Mouse (Mus musculus) ES-Bruce4 (cell line): ENCODE measurements around the gene Ltbp2. TPM values are rescaled to one million over a fixed set of nuclear protein-coding genes. Genes with fewer than 3 reads are reported as not detected.

Source experiments
- H3K27ac ChIP-seq: 2 replicates; pipeline ENCODE4 v1.5.1; 2012; ENCODE audit warnings: low read length, inconsistent platforms; ENCODE audit not compliant: insufficient read depth
- H3K27me3 ChIP-seq: 2 replicates; pipeline ENCODE4 v1.6.1; 2012; ENCODE audit warnings: mild to moderate bottlenecking, low read length, inconsistent platforms; ENCODE audit not compliant: control insufficient read depth, poor library complexity, insufficient read depth, severe bottlenecking
- H3K36me3 ChIP-seq: 2 replicates; pipeline ENCODE4 v1.6.1; 2012; ENCODE audit warnings: inconsistent platforms, mild to moderate bottlenecking, low read length, moderate library complexity; ENCODE audit not compliant: control insufficient read depth, poor library complexity, insufficient read depth, severe bottlenecking
- H3K4me1 ChIP-seq: one replicate; pipeline ENCODE4 v1.8.1; 2011; ENCODE audit warnings: low read length; ENCODE audit not compliant: control insufficient read depth, insufficient read depth
- H3K4me3 ChIP-seq: 2 replicates; pipeline ENCODE4 v1.5.1; 2011; ENCODE audit warnings: low read depth, mild to moderate bottlenecking, low read length
- H3K9ac ChIP-seq: 2 replicates; pipeline ENCODE4 v1.6.1; 2012; ENCODE audit warnings: low read depth, mild to moderate bottlenecking, inconsistent platforms; ENCODE audit not compliant: poor library complexity, severe bottlenecking
- H3K9me3 ChIP-seq: replicated peaks from 2 replicates; pipeline ENCODE4 v1.6.1; 2012; ENCODE audit warnings: mild to moderate bottlenecking, low read length, inconsistent platforms; ENCODE audit not compliant: control insufficient read depth, poor library complexity, insufficient read depth, severe bottlenecking
- CTCF ChIP-seq: IDR thresholded peaks from one replicate; pipeline ENCODE4 v1.8.1; 2011; ENCODE audit warnings: low read depth, low read length
- EP300 ChIP-seq: IDR thresholded peaks from 2 replicates; pipeline ENCODE4 v1.6.1; 2011; ENCODE audit warnings: low read depth, low read length; ENCODE audit not compliant: insufficient read depth
- POLR2A ChIP-seq: IDR thresholded peaks from one replicate; pipeline ENCODE4 v1.8.1; 2011; ENCODE audit warnings: low read length; ENCODE audit not compliant: insufficient read depth
- polyA plus RNA-seq: library from polyadenylated mRNA; stranded (reverse); fragments of >200 nt; gene quantifications from 2 replicates; pipeline ENCODE4 v1.2.4, GENCODE M21; 2011; ENCODE audit warnings: low read depth; ENCODE audit not compliant: missing spikeins, insufficient read depth, insufficient read length

The Ltbp2 gene
- polyA plus RNA-seq, 1 experiment, result 1.9 TPM

DNA sequence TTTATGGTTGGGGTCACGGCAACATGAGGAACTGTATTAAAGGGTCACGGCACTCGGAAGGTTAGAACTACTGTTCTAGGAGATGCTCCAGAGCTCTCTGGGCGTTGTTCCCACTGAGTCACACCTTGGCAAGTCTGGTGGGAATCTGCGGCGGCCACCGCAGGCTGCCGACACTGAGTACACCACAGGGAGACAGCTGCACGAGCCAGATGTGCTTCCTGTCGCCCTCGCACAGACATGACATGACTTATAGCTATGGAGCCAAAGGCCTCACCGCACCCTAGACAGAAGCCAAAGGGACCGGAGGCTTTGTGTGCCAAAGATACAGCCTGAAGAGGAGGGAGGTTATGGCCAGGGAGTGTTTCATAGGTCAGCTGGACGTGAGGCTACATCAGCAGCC is 125.7 kb downstream of the Ltbp2 start:
- no peaks in the 10 kb centered on the region for H3K36me3 ChIP-seq
- H3K4me3 ChIP-seq, result no peak overlapping the region
- H3K9me3 ChIP-seq, result no peaks in the 10 kb centered on the region
- H3K27me3 ChIP-seq, result no peaks in the 10 kb centered on the region
- TF ChIP-seq POLR2A (no peak), EP300 (no peak), CTCF (no peak)
- H3K27ac ChIP-seq, result no peak overlapping the region
- no peak overlapping the region for H3K9ac ChIP-seq
- H3K4me1 ChIP-seq, result no peaks in the 10 kb centered on the region

- Histone ChIP-seq H3K4me3 (no peak overlapping the region), H3K27ac (no peak overlapping the region), H3K27me3 (no peaks in the 10 kb centered on the region), H3K36me3 (no peaks in the 10 kb centered on the region), H3K9me3 (no peaks in the 10 kb centered on the region), H3K4me1 (no peaks in the 10 kb centered on the region), H3K9ac (no peak overlapping the region)
- TF ChIP-seq EP300 (no peak), CTCF (no peak), POLR2A (no peak)
These were observed 128.2 kb downstream of the Ltbp2 start for GRCm38 (mm10) chr12:84748134-84748533.

DNA sequence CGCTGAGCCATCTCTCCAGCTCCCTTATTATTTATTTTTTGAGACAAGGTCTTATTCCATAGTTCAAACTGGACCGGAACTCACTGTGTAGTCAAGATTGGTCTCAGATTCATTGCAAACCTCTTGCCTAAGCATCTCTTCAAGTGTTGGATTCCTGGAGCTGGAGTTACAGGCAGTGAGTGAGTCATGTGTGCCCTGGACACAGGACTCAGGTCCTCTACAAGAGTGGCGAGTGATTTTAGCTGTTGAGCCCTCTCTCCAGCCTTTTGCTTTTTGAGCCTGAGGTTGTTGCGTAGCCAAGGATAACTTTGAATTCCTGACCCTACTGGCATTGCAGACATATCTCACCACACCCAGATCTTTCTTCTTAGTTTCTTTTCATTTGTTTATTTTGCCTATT is 130.6 kb downstream of the Ltbp2 start:
- no peak overlapping the region for H3K27ac ChIP-seq
- no peaks in the 10 kb centered on the region for H3K4me1 ChIP-seq
- H3K4me3 ChIP-seq, result no peak overlapping the region
- TF ChIP-seq CTCF (no peak), POLR2A (no peak), EP300 (no peak)
- H3K27me3 ChIP-seq, result no peaks in the 10 kb centered on the region
- H3K36me3 ChIP-seq, result no peaks in the 10 kb centered on the region
- no peaks in the 10 kb centered on the region for H3K9me3 ChIP-seq
- H3K9ac ChIP-seq, result no peak overlapping the region

- Histone ChIP-seq H3K27ac (no peak overlapping the region), H3K9me3 (no peaks in the 10 kb centered on the region), H3K4me3 (no peak overlapping the region), H3K4me1 (no peaks in the 10 kb centered on the region), H3K36me3 (no peaks in the 10 kb centered on the region), H3K9ac (no peak overlapping the region), H3K27me3 (no peaks in the 10 kb centered on the region)
- TF ChIP-seq CTCF (no peak), EP300 (no peak)
These were observed 132.8 kb downstream of the Ltbp2 start for GRCm38 (mm10) chr12:84743496-84743895.

- no peak for TF ChIP-seq CTCF
- TF ChIP-seq POLR2A, result no peak
- no peak for TF ChIP-seq EP300
- H3K9ac ChIP-seq, result no peak overlapping the region
- H3K27me3 ChIP-seq, result no peaks in the 10 kb centered on the region
These were observed 143.0 kb downstream of the Ltbp2 start for GRCm38 (mm10) chr12:84733366-84733765.

More at GRCm38 (mm10) chr12:84733366-84733765, 143.0 kb downstream of the Ltbp2 start:
- Histone ChIP-seq H3K4me3 (no peak overlapping the region), H3K36me3 (no peaks in the 10 kb centered on the region), H3K27ac (no peak overlapping the region), H3K4me1 (no peaks in the 10 kb centered on the region), H3K9me3 (no peaks in the 10 kb centered on the region)

Other genes starting within 250 kb of the Ltbp2 start
- 3.7 and 3.8 TPM in 2 replicates for gene Vrtn, start 235.5 kb downstream of the Ltbp2 start, polyA plus RNA-seq
- gene Syndig1l, start 177.7 kb downstream of the Ltbp2 start, polyA plus RNA-seq, result 0.67 TPM in 1 of 2 replicates, not detected in the other
- 156 and 180 TPM in 2 replicates for gene Npc2, start 103.4 kb downstream of the Ltbp2 start, polyA plus RNA-seq
- gene Isca2, start 103.3 kb downstream of the Ltbp2 start, polyA plus RNA-seq, result 44.4 and 46.1 TPM in 2 replicates
- gene Fcf1, start 94.4 kb upstream of the Ltbp2 start, polyA plus RNA-seq, result 173 and 179 TPM in 2 replicates
- 30.7 and 32.3 TPM in 2 replicates for gene Arel1, start 94.4 kb upstream of the Ltbp2 start, polyA plus RNA-seq
- 103 and 105 TPM in 2 replicates for gene Ylpm1, start 119.8 kb upstream of the Ltbp2 start, polyA plus RNA-seq
- gene Prox2, start 234.2 kb upstream of the Ltbp2 start, polyA plus RNA-seq, result 0.62 and 0.73 TPM in 2 replicates
- 139 and 147 TPM in 2 replicates for gene Dlst, start 234.3 kb upstream of the Ltbp2 start, polyA plus RNA-seq